Mouse (Mus musculus): ENCODE data around the gene Tsc2. TPM values are rescaled to one million over a fixed set of nuclear protein-coding genes. Genes with fewer than 3 reads are reported as not detected.
A peak's percentile ranks its signal among the peaks of the same experiment; 100 is the strongest.

Gene Tsc2
- polyA plus RNA-seq, 1 experiment from 2014 or later = 86.8 TPM

- peaks cover 6% of the 10 kb centered on the region for H3K36me3 ChIP-seq (ENCODE audit: control insufficient read depth, insufficient read depth)
- H3K27me3 ChIP-seq (replicated peaks; ENCODE audit: control insufficient read depth, insufficient read depth, low read length) = no peaks in the 10 kb centered on the region
- peak overlapping the region; percentile 81 for H3K4me2 ChIP-seq (ENCODE audit: low read length)
- H3K27ac ChIP-seq (ENCODE audit: low read length) = peak overlapping the region; percentile 52
- peak; percentile 21; the same call in 1 of the 2 replicates for ATAC-seq
- WGBS = 9% methylated on average over 22 of the region's 22 CpGs
- peaks cover 12% of the 10 kb centered on the region for H3K4me1 ChIP-seq (replicated peaks; ENCODE audit: control insufficient read depth, insufficient read depth, low read length)
- H3K9me3 ChIP-seq (ENCODE audit: control insufficient read depth, low read length) = no peaks in the 10 kb centered on the region
- peak overlapping the region; percentile 68 for H3K9ac ChIP-seq (replicated peaks; ENCODE audit: low read depth, low read length)
- peak overlapping the region; percentile 68 for H3K4me3 ChIP-seq (replicated peaks; ENCODE audit: low read length)
Observed at GRCm38 (mm10) chr17:24632813-24633449, 501 bp upstream of the Tsc2 start.

- Histone ChIP-seq H3K4me3 (replicated peaks; ENCODE audit: low read length) (no peak overlapping the region), H3K4me2 (ENCODE audit: low read length) (no peak overlapping the region), H3K9me3 (ENCODE audit: control insufficient read depth, low read length) (no peaks in the 10 kb centered on the region), H3K36me3 (ENCODE audit: control insufficient read depth, insufficient read depth) (peaks cover 14% of the 10 kb centered on the region), H3K4me1 (replicated peaks; ENCODE audit: control insufficient read depth, insufficient read depth, low read length) (peaks cover 12% of the 10 kb centered on the region), H3K27me3 (replicated peaks; ENCODE audit: control insufficient read depth, insufficient read depth, low read length) (no peaks in the 10 kb centered on the region), H3K27ac (ENCODE audit: low read length) (no peak overlapping the region), H3K9ac (replicated peaks; ENCODE audit: low read depth, low read length) (no peak overlapping the region)
- whole genome bisulfite sequencing = 88% methylated on average over 14 of the region's 14 CpGs
- no peak for ATAC-seq
Observed at GRCm38 (mm10) chr17:24630072-24630471, 2.4 kb downstream of the Tsc2 start.

GRCm38 (mm10) chr17:24628646-24629045 lies 3.8 kb downstream of the Tsc2 start:
- no peaks in the 10 kb centered on the region for H3K27me3 ChIP-seq (replicated peaks; ENCODE audit: control insufficient read depth, insufficient read depth, low read length)
- 52% methylated on average over 5 of the region's 5 CpGs for WGBS
- ATAC-seq = no peak

DNA sequence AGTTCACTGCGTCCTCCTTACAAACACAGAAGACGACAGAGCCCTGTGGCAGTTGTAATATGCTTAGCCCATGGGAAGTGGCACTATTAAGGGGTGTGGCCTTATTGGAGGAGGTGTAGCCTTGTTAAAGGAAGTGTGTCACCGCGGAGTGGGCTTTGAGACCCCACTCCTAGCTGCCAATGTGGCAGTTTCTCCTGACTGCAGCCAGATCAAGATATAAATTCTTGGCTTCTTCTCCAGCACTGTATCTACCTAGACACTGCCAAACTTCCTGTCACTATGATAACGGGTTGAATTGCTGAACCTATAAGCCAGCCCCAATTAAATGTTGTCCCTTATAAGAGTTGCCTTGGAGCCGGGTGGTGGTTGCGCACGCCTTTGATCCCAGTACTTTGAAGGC lies 7.0 kb downstream of the Tsc2 start:
- no peak overlapping the region for H3K4me2 ChIP-seq (ENCODE audit: low read length)
- peaks cover 43% of the 10 kb centered on the region for H3K36me3 ChIP-seq (ENCODE audit: control insufficient read depth, insufficient read depth)
- no peaks in the 10 kb centered on the region for H3K27me3 ChIP-seq (replicated peaks; ENCODE audit: control insufficient read depth, insufficient read depth, low read length)
- ATAC-seq = no peak
- H3K27ac ChIP-seq (ENCODE audit: low read length) = no peak overlapping the region
- no peaks in the 10 kb centered on the region for H3K9me3 ChIP-seq (ENCODE audit: control insufficient read depth, low read length)
- no peak overlapping the region for H3K9ac ChIP-seq (replicated peaks; ENCODE audit: low read depth, low read length)
- H3K4me3 ChIP-seq (replicated peaks; ENCODE audit: low read length) = no peak overlapping the region
- H3K4me1 ChIP-seq (replicated peaks; ENCODE audit: control insufficient read depth, insufficient read depth, low read length) = no peaks in the 10 kb centered on the region
- WGBS = 93% methylated on average over 8 of the region's 8 CpGs

More at GRCm38 (mm10) chr17:24628646-24629045, 3.8 kb downstream of the Tsc2 start:
- Histone ChIP-seq H3K9ac (replicated peaks; ENCODE audit: low read depth, low read length) (no peak overlapping the region), H3K4me2 (ENCODE audit: low read length) (no peak overlapping the region), H3K9me3 (ENCODE audit: control insufficient read depth, low read length) (no peaks in the 10 kb centered on the region), H3K27ac (ENCODE audit: low read length) (no peak overlapping the region), H3K36me3 (ENCODE audit: control insufficient read depth, insufficient read depth) (peaks cover 15% of the 10 kb centered on the region), H3K4me3 (replicated peaks; ENCODE audit: low read length) (no peak overlapping the region), H3K4me1 (replicated peaks; ENCODE audit: control insufficient read depth, insufficient read depth, low read length) (peaks cover 12% of the 10 kb centered on the region)

GRCm38 (mm10) chr17:24617561-24618194 lies 14.8 kb downstream of the Tsc2 start:
- Histone ChIP-seq H3K27ac (ENCODE audit: low read length) (no peak overlapping the region), H3K9me3 (ENCODE audit: control insufficient read depth, low read length) (no peaks in the 10 kb centered on the region), H3K36me3 (ENCODE audit: control insufficient read depth, insufficient read depth) (peaks cover 45% of the 10 kb centered on the region), H3K9ac (replicated peaks; ENCODE audit: low read depth, low read length) (no peak overlapping the region), H3K27me3 (replicated peaks; ENCODE audit: control insufficient read depth, insufficient read depth, low read length) (no peaks in the 10 kb centered on the region), H3K4me1 (replicated peaks; ENCODE audit: control insufficient read depth, insufficient read depth, low read length) (no peaks in the 10 kb centered on the region), H3K4me2 (ENCODE audit: low read length) (no peak overlapping the region), H3K4me3 (replicated peaks; ENCODE audit: low read length) (no peak overlapping the region)
- 89% methylated on average over 14 of the region's 14 CpGs for WGBS
- ATAC-seq = no peak

DNA sequence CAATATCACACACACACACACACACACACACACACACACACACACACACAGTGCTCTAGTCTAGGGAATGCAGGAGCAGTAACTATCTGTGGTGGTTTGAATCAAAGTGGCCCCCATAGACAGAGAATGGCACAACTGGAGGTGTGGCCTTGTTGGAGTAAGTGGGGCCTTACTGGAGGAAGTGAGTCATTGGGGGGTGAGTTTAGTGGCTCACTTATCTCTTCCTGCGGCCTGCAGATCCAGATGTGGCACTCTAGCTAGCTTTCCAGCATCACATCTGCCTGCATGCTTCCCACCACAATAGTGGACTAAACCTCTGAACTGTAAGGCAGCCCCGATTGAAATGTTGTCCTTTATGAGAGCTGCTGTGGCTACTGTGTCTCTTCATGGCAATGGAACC lies 21.7 kb downstream of the Tsc2 start:
- Histone ChIP-seq H3K36me3 (ENCODE audit: control insufficient read depth, insufficient read depth) (peaks cover 18% of the 10 kb centered on the region), H3K27ac (ENCODE audit: low read length) (no peak overlapping the region), H3K4me2 (ENCODE audit: low read length) (no peak overlapping the region), H3K9ac (replicated peaks; ENCODE audit: low read depth, low read length) (no peak overlapping the region), H3K4me1 (replicated peaks; ENCODE audit: control insufficient read depth, insufficient read depth, low read length) (no peaks in the 10 kb centered on the region), H3K27me3 (replicated peaks; ENCODE audit: control insufficient read depth, insufficient read depth, low read length) (no peaks in the 10 kb centered on the region), H3K4me3 (replicated peaks; ENCODE audit: low read length) (no peak overlapping the region), H3K9me3 (ENCODE audit: control insufficient read depth, low read length) (no peaks in the 10 kb centered on the region)
- no peak for ATAC-seq
- WGBS = 98% methylated on average over 2 of the region's 2 CpGs

- Histone ChIP-seq H3K4me3 (replicated peaks; ENCODE audit: low read length) (no peak overlapping the region), H3K36me3 (ENCODE audit: control insufficient read depth, insufficient read depth) (peaks cover 24% of the 10 kb centered on the region), H3K27ac (ENCODE audit: low read length) (no peak overlapping the region), H3K27me3 (replicated peaks; ENCODE audit: control insufficient read depth, insufficient read depth, low read length) (no peaks in the 10 kb centered on the region), H3K4me1 (replicated peaks; ENCODE audit: control insufficient read depth, insufficient read depth, low read length) (no peaks in the 10 kb centered on the region), H3K9me3 (ENCODE audit: control insufficient read depth, low read length) (no peaks in the 10 kb centered on the region), H3K4me2 (ENCODE audit: low read length) (no peak overlapping the region), H3K9ac (replicated peaks; ENCODE audit: low read depth, low read length) (no peak overlapping the region)
- no peak for ATAC-seq
- 96% methylated on average over 8 of the region's 8 CpGs for WGBS
Observed at GRCm38 (mm10) chr17:24608874-24609273, 23.6 kb downstream of the Tsc2 start.

DNA sequence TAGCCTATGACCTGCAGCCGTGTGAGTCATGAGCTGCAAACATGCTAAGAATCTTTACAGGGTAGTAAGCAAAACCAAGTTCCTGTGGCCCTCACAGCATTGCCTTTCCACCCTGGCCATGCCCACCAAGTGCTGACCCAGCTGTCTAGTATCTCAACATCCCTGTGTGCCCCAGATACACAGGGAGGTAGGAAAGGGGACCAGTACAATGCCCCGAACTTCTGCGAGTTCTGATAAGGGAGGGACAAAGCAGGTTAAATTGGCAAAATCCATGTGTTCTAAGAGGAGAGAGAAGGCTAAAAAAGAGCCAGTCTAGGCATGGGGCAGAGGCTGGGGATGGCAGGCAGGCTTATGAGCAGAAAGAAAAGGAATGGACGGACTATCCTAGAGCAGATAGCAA lies 24.1 kb downstream of the Tsc2 start:
- no peak for ATAC-seq
- H3K4me1 ChIP-seq (replicated peaks; ENCODE audit: control insufficient read depth, insufficient read depth, low read length) = no peaks in the 10 kb centered on the region
- no peak overlapping the region for H3K27ac ChIP-seq (ENCODE audit: low read length)
- H3K9me3 ChIP-seq (ENCODE audit: control insufficient read depth, low read length) = no peaks in the 10 kb centered on the region
- no peak overlapping the region for H3K9ac ChIP-seq (replicated peaks; ENCODE audit: low read depth, low read length)
- 95% methylated on average over 4 of the region's 4 CpGs for WGBS
- H3K4me2 ChIP-seq (ENCODE audit: low read length) = no peak overlapping the region
- H3K36me3 ChIP-seq (ENCODE audit: control insufficient read depth, insufficient read depth) = peaks cover 20% of the 10 kb centered on the region
- H3K4me3 ChIP-seq (replicated peaks; ENCODE audit: low read length) = no peak overlapping the region
- no peaks in the 10 kb centered on the region for H3K27me3 ChIP-seq (replicated peaks; ENCODE audit: control insufficient read depth, insufficient read depth, low read length)

- Histone ChIP-seq H3K4me2 (ENCODE audit: low read length) (no peak overlapping the region), H3K4me1 (replicated peaks; ENCODE audit: control insufficient read depth, insufficient read depth, low read length) (no peaks in the 10 kb centered on the region), H3K4me3 (replicated peaks; ENCODE audit: low read length) (no peak overlapping the region), H3K9me3 (ENCODE audit: control insufficient read depth, low read length) (no peaks in the 10 kb centered on the region), H3K27ac (ENCODE audit: low read length) (no peak overlapping the region), H3K9ac (replicated peaks; ENCODE audit: low read depth, low read length) (no peak overlapping the region), H3K27me3 (replicated peaks; ENCODE audit: control insufficient read depth, insufficient read depth, low read length) (no peaks in the 10 kb centered on the region), H3K36me3 (ENCODE audit: control insufficient read depth, insufficient read depth) (peaks cover 28% of the 10 kb centered on the region)
- no peak for ATAC-seq
- WGBS = 98% methylated on average over 3 of the region's 3 CpGs
Observed at GRCm38 (mm10) chr17:24604557-24604956, 27.9 kb downstream of the Tsc2 start.
